Mouse (Mus musculus) layer of hippocampus, adult 2 months (tissue): ENCODE results near the gene Rp9. TPM values are rescaled to one million over a fixed set of nuclear protein-coding genes. Genes with fewer than 3 reads are reported as not detected.

Experiments used
- DNase-seq, 2 experiments: peaks; one replicate each; pipeline ENCODE4 v3.0.0; 2022; ENCODE audit warnings: low spot score in 2 of 2
- H3K27ac ChIP-seq: fragments of 200-600 bp; 2 replicates; pipeline ENCODE4 v1.8.1; 2022
- H3K4me3 ChIP-seq: fragments of 200-600 bp; 2 replicates; pipeline ENCODE4 v1.8.1; 2022; ENCODE audit warnings: mild to moderate bottlenecking
- CTCF ChIP-seq: fragments of 200-600 bp; conservative IDR thresholded peaks from 2 replicates; pipeline ENCODE4 v1.8.1; 2022; ENCODE audit warnings: antibody characterized with exemption, mild to moderate bottlenecking, moderate library complexity
- long read RNA-seq, 2 experiments: library from polyadenylated mRNA; stranded (forward); transcript quantifications; one replicate each; pipeline ENCODE4 v2.0.0; 2021; ENCODE audit warnings: borderline mapping rate in 2 of 2
- total RNA-seq, 2 experiments: library from RNA; stranded (reverse); gene quantifications; 2 replicates each; pipeline ENCODE4 v1.2.3; 2021

Rp9 gene
- 10 to 100 TPM; 34.3 to 34.5 TPM for total RNA-seq
- long read RNA-seq, experiment 1, transcript Rp9-201 (6 exons, 1,134 nt): major isoform, 17 of 20 reads
- long read RNA-seq, experiment 1, partial matches to known transcripts: 0 of 20 reads
- long read RNA-seq, experiment 1, other reads (novel, unspliced or antisense): 3 of 20 reads
- long read RNA-seq, experiment 2, transcript Rp9-201 (6 exons, 1,134 nt): major isoform, 17 of 20 reads
- long read RNA-seq, experiment 2, partial matches to known transcripts: 0 of 20 reads
- long read RNA-seq, experiment 2, other reads (novel, unspliced or antisense): 3 of 20 reads

GRCm38 (mm10) chr9:22469643-22470042, at the start of gene Rp9:
Rp9 (minus strand) TSS chr9:22469743.
- no peak for DNase-seq
- TF ChIP-seq CTCF: no peak
- Histone ChIP-seq H3K27ac (peak within 1 kb of the TSS; percentile 89), H3K4me3 (peak within 1 kb of the TSS; percentile 85)

- TF ChIP-seq CTCF: peak; percentile 96
- DNase-seq: peak; percentile 13 to 61
- Histone ChIP-seq H3K4me3 (no peak overlapping the region), H3K27ac (no peak overlapping the region)
These were observed 49.0 kb upstream of the Rp9 start for GRCm38 (mm10) chr9:22518394-22519041.

GRCm38 (mm10) chr9:22515076-22515475, 45.5 kb upstream of the Rp9 start:
- TF ChIP-seq CTCF: no peak
- H3K27ac ChIP-seq: no peak overlapping the region

GRCm38 (mm10) chr9:22505574-22505973, 36.0 kb upstream of the Rp9 start:
- Histone ChIP-seq H3K27ac (no peak overlapping the region), H3K4me3 (no peak overlapping the region)
- no peak for DNase-seq
- no peak for TF ChIP-seq CTCF

More at GRCm38 (mm10) chr9:22515076-22515475, 45.5 kb upstream of the Rp9 start:
- no peak for DNase-seq
- no peak overlapping the region for H3K4me3 ChIP-seq

GRCm38 (mm10) chr9:22503581-22503980, 34.0 kb upstream of the Rp9 start:
- Histone ChIP-seq H3K4me3 (no peak overlapping the region), H3K27ac (no peak overlapping the region)
- TF ChIP-seq CTCF: no peak
- DNase-seq: no peak

GRCm38 (mm10) chr9:22502972-22503371, 33.4 kb upstream of the Rp9 start:
- DNase-seq: no peak
- Histone ChIP-seq H3K27ac (no peak overlapping the region), H3K4me3 (no peak overlapping the region)
- no peak for TF ChIP-seq CTCF

- TF ChIP-seq CTCF: no peak
- H3K27ac ChIP-seq: no peak overlapping the region
- H3K4me3 ChIP-seq: no peak overlapping the region
- no peak for DNase-seq
These were observed 27.7 kb upstream of the Rp9 start for GRCm38 (mm10) chr9:22497021-22497767.

GRCm38 (mm10) chr9:22495133-22495532, 25.6 kb upstream of the Rp9 start:
- TF ChIP-seq CTCF: peak; percentile 59
- no peak overlapping the region for H3K4me3 ChIP-seq
- no peak overlapping the region for H3K27ac ChIP-seq
- no peak for DNase-seq

GRCm38 (mm10) chr9:22494203-22494807, 24.8 kb upstream of the Rp9 start:
- DNase-seq: no peak
- TF ChIP-seq CTCF: peak; percentile 43
- no peak overlapping the region for H3K27ac ChIP-seq
- no peak overlapping the region for H3K4me3 ChIP-seq

GRCm38 (mm10) chr9:22488963-22489362, 19.4 kb upstream of the Rp9 start:
- TF ChIP-seq CTCF: no peak
- no peak overlapping the region for H3K4me3 ChIP-seq
- no peak for DNase-seq
- H3K27ac ChIP-seq: no peak overlapping the region

- no peak for TF ChIP-seq CTCF
- Histone ChIP-seq H3K4me3 (no peak overlapping the region), H3K27ac (no peak overlapping the region)
- DNase-seq: no peak
These were observed 16.7 kb upstream of the Rp9 start for GRCm38 (mm10) chr9:22486211-22486610.

GRCm38 (mm10) chr9:22484562-22485308, 15.2 kb upstream of the Rp9 start:
- no peak for TF ChIP-seq CTCF
- no peak overlapping the region for H3K27ac ChIP-seq
- no peak for DNase-seq
- no peak overlapping the region for H3K4me3 ChIP-seq
